Mouse (Mus musculus) heart, embryonic 11.5 days (tissue): Measurements from ENCODE around the gene Arap1. TPM values are rescaled to one million over a fixed set of nuclear protein-coding genes. Genes with fewer than 3 reads are reported as not detected.
A peak's percentile ranks its signal among the peaks of the same experiment; 100 is the strongest.

ENCODE experiments used
- ATAC-seq: fragments of 200-750 bp; cut with Nextera tagmentation; replicated peaks from 2 replicates; pipeline ENCODE4 v1.8.0; 2017; ENCODE audit warnings: moderate library complexity; ENCODE audit not compliant: insufficient number of reproducible peaks, low FRiP score, low TSS enrichment
- H3K27ac ChIP-seq: fragments of 300-500 bp; sonication (generic); 2 replicates; pipeline ENCODE4 v1.5.1; 2014; ENCODE audit warnings: mild to moderate bottlenecking, low read depth, low read length
- H3K27me3 ChIP-seq: fragments of 300-500 bp; sonication (generic); 2 replicates; pipeline ENCODE4 v1.6.1; 2014; ENCODE audit warnings: mild to moderate bottlenecking, low read length, mixed read lengths; ENCODE audit not compliant: control insufficient read depth, insufficient read depth
- H3K36me3 ChIP-seq: fragments of 300-500 bp; sonication (generic); 2 replicates; pipeline ENCODE4 v1.6.1; 2014; ENCODE audit warnings: mild to moderate bottlenecking, low read length, moderate library complexity, mixed read lengths; ENCODE audit not compliant: control insufficient read depth, insufficient read depth
- H3K4me1 ChIP-seq: fragments of 300-500 bp; sonication (generic); 2 replicates; pipeline ENCODE4 v1.6.1; 2014; ENCODE audit warnings: low read length; ENCODE audit not compliant: control insufficient read depth, insufficient read depth
- H3K4me2 ChIP-seq: fragments of 300-500 bp; sonication (generic); 2 replicates; pipeline ENCODE4 v1.6.1; 2014; ENCODE audit warnings: mild to moderate bottlenecking, moderate library complexity
- H3K4me3 ChIP-seq: fragments of 300-500 bp; sonication (generic); 2 replicates; pipeline ENCODE4 v1.5.1; 2014; ENCODE audit warnings: low read depth, low read length
- H3K9ac ChIP-seq: fragments of 300-500 bp; sonication (generic); 2 replicates; pipeline ENCODE4 v1.6.1; 2014; ENCODE audit warnings: mild to moderate bottlenecking, low read depth, low read length, moderate library complexity
- H3K9me3 ChIP-seq: fragments of 300-500 bp; sonication (generic); replicated peaks from 2 replicates; pipeline ENCODE4 v1.6.1; 2016; ENCODE audit warnings: low read length; ENCODE audit not compliant: control insufficient read depth
- WGBS: fragments of 180-500 bp; shearing (Covaris S2); extraction: QIAGEN DNeasy Blood & Tissue Kit; methylation state at CpG from one replicate; pipeline ENCODE4 v1.1.7; 2014; ENCODE audit not compliant: insufficient replicate concordance; 5-methylcytosine and 5-hydroxymethylcytosine counted together
- polyA plus RNA-seq: library from polyadenylated mRNA; unstranded; fragments of >200 nt; fragmentation: Nextera tagmentation; extraction: Ambion mirVana; gene quantifications from 2 replicates; pipeline ENCODE4 v1.2.1, GENCODE M21; 2014

The Arap1 gene
- polyA plus RNA-seq, 1 experiment from 2014 or later: 16.0 TPM

DNA sequence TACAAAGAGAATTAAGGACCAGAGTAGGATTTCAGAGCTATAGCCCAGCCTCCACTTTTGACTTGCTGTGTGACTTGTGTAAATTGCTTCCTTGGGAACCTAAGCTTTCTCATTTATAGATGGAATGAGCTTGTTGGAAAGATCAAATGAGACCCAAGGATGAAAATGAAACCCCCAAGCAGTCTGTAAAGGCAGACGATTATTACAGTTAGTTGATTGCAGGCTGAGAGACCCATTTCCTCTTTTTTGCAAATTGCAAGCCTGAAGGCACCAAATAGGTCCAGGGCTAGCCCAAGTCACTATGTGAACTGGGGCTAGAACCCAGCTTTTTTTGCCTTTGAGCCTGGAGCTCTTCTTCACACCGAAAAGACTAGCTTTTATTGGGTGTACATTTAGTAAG is 36.8 kb upstream of the Arap1 start:
- WGBS: 19% methylated on average over 2 of the region's 2 CpGs
- H3K4me2 ChIP-seq: peak overlapping the region; percentile 71
- H3K4me3 ChIP-seq: peak overlapping the region; percentile 51
- no peaks in the 10 kb centered on the region for H3K9me3 ChIP-seq
- no peak for ATAC-seq
- no peaks in the 10 kb centered on the region for H3K27me3 ChIP-seq
- H3K27ac ChIP-seq: no peak overlapping the region
- H3K9ac ChIP-seq: peak overlapping the region; percentile 72; the same call in 1 of the 2 replicates
- peaks cover 4% of the 10 kb centered on the region; the same call in 1 of the 2 replicates for H3K4me1 ChIP-seq
- H3K36me3 ChIP-seq: no peaks in the 10 kb centered on the region

DNA sequence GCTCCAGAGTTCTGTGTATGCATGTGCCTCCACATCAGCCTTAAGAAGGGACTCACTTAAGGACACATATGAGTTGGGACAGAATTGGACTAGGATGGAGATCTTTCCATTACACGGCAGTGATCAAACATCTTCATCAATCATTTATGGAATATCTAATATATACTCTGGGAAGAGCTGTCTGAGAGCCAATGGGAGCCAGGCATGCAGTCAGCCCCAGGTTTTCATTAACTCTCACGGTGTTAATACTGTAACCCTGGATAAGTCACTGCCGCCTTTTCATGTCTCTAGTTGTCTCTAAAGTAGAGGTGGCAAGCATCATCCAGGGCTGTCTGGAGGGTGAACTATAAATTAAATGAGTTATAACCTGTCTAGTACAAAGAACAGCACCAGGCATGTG is 34.8 kb upstream of the Arap1 start:
- 74% methylated on average over 3 of the region's 3 CpGs for WGBS
- no peak for ATAC-seq
- no peak overlapping the region for H3K9ac ChIP-seq
- H3K9me3 ChIP-seq: no peaks in the 10 kb centered on the region
- H3K27me3 ChIP-seq: 0 out of 2 replicates have a peak, but pooled peaks cover 1% of the 10 kb centered on the region
- peaks cover 4% of the 10 kb centered on the region for H3K4me1 ChIP-seq
- no peak overlapping the region for H3K4me2 ChIP-seq
- no peaks in the 10 kb centered on the region for H3K36me3 ChIP-seq
- no peak overlapping the region for H3K27ac ChIP-seq
- no peak overlapping the region for H3K4me3 ChIP-seq

DNA sequence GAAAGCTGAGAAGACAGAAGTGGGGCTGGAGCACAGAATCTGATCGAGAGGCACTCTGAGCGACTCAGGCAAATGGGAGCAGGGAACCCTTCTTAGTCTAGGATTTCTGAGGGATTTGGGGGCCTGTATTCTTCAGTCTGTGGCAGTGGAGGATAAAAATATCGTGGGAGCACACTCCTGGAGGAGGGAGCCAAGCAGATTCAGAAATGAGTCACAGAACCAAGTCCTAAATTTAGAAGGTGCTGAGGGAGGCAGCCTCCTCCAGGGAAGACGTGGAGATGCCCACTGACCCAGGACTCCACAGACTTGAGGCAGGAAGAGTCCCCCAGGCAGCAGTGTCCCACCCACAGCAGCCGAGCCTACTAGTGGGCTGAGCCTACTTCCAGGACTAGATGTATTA is 33.5 kb upstream of the Arap1 start:
- Histone ChIP-seq H3K4me1 (peaks cover 6% of the 10 kb centered on the region), H3K27ac (no peak overlapping the region), H3K4me3 (no peak overlapping the region), H3K9me3 (no peaks in the 10 kb centered on the region), H3K4me2 (no peak overlapping the region), H3K9ac (no peak overlapping the region; the same call in 1 of the 2 replicates), H3K27me3 (0 out of 2 replicates have a peak, but pooled peaks cover 4% of the 10 kb centered on the region), H3K36me3 (no peaks in the 10 kb centered on the region)
- no peak for ATAC-seq
- WGBS: 47% methylated on average over 5 of the region's 5 CpGs

DNA sequence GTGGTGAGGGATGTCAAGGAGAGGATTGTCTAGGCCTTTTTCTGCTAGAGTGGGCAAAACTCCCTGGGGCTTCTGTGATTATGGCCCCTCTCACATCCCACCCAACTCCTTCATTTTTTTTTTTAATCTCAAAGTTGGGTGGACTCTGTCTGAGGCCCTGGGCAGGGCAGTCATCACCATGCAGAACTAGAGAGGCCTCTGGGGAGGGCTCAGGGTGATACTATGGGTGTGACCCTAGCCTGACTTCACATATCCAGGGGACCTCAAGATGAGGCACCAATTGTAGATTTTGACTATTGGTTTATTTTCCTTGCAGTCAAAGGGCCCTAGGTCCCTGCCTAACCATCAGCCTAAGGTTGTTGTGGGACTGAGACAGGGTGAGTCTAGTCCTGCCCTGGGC is 32.2 kb upstream of the Arap1 start:
- ATAC-seq: no peak
- no peak overlapping the region for H3K4me2 ChIP-seq
- H3K36me3 ChIP-seq: no peaks in the 10 kb centered on the region
- no peak overlapping the region for H3K9ac ChIP-seq
- H3K9me3 ChIP-seq: no peaks in the 10 kb centered on the region
- H3K27me3 ChIP-seq: 0 out of 2 replicates have a peak, but pooled peaks cover 8% of the 10 kb centered on the region
- H3K27ac ChIP-seq: no peak overlapping the region
- no peak overlapping the region for H3K4me3 ChIP-seq
- peaks cover 13% of the 10 kb centered on the region for H3K4me1 ChIP-seq

DNA sequence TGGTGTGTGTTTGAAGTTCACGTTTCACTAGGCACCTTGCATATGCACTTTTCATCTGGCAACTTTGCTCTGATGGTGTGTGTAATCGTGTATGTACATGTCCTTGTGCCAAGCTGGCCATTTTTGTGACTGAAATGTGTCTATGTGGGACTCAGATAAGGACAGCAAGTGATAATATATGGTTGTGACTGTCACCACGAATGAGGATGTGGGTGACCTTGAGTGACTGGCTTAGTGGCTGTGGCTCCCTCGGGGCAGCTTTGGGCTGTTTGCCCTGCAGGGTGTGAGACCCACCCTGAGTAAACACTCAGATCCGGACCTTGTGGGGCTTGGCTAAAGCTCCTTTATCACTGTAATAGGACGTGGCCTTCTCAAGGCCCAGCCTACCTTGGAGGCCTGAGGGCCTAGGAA is 31.3 kb upstream of the Arap1 start:
- Histone ChIP-seq H3K36me3 (no peaks in the 10 kb centered on the region), H3K4me1 (peaks cover 15% of the 10 kb centered on the region), H3K4me2 (no peak overlapping the region), H3K9ac (no peak overlapping the region), H3K27me3 (peaks cover 8% of the 10 kb centered on the region; the same call in 1 of the 2 replicates), H3K9me3 (no peaks in the 10 kb centered on the region), H3K4me3 (no peak overlapping the region), H3K27ac (no peak overlapping the region)
- no peak for ATAC-seq
- whole genome bisulfite sequencing: 46% methylated on average over 6 of the region's 6 CpGs

DNA sequence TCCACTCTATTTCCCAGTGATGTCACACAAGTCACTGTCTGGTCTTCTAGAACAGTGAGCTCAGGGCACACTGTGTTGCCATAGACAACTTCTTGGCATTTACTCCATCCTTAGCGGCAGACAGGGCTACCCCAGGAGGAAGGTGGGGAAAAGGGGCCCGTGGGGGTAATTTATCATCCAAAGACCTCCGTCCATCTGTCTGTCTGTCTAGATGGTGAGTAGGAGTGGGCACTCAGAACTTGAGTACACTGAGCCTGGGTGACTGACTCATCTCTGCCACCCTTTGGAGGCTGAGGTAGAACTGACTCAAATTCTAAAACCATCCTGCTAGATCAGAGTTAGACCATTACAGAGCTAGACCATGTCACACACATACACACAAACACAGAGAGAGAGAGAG is 30.9 kb upstream of the Arap1 start, which contains the start of gene Stard10:
Stard10 (plus strand) TSS at position 73 of the 400 bp plus-strand sequence.
- peaks cover 12% of the 10 kb centered on the region for H3K27me3 ChIP-seq
- no peaks in the 10 kb centered on the region for H3K9me3 ChIP-seq
- H3K27ac ChIP-seq: no peak within 1 kb of the TSS
- H3K4me3 ChIP-seq: no peak within 1 kb of the TSS
- ATAC-seq: no peak
- H3K36me3 ChIP-seq: no peaks in the 10 kb centered on the region
- 84% methylated on average over 3 of the region's 3 CpGs for WGBS
- H3K4me2 ChIP-seq: no peak within 1 kb of the TSS
- no peak within 1 kb of the TSS for H3K9ac ChIP-seq
- peaks cover 15% of the 10 kb centered on the region for H3K4me1 ChIP-seq

DNA sequence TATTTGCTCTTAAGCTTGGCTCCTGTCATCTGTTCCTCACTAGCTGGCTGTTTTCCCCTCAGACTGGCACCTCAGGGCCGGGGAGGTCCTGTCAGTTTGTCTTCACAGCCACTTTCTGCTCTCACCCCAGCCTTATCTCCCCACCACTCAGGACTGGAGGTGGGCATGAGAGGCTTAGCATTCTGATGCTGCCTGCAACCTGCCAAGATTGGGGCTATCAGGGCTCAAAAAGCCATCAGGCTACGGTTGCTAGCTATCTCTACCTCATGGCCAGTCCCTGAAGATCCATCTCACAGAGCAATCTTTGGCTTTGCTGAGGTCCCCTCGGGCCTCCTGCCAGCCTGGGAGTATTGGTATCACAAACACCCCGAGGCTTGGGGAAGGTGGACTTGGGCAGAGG is 29.0 kb upstream of the Arap1 start:
- no peak overlapping the region for H3K9ac ChIP-seq
- H3K27ac ChIP-seq: no peak overlapping the region
- no peak overlapping the region for H3K4me3 ChIP-seq
- no peak for ATAC-seq
- no peak overlapping the region for H3K4me2 ChIP-seq
- H3K27me3 ChIP-seq: peaks cover 12% of the 10 kb centered on the region
- no peaks in the 10 kb centered on the region for H3K36me3 ChIP-seq
- 26% methylated on average over 4 of the region's 4 CpGs for WGBS
- H3K9me3 ChIP-seq: no peaks in the 10 kb centered on the region
- H3K4me1 ChIP-seq: peaks cover 17% of the 10 kb centered on the region

DNA sequence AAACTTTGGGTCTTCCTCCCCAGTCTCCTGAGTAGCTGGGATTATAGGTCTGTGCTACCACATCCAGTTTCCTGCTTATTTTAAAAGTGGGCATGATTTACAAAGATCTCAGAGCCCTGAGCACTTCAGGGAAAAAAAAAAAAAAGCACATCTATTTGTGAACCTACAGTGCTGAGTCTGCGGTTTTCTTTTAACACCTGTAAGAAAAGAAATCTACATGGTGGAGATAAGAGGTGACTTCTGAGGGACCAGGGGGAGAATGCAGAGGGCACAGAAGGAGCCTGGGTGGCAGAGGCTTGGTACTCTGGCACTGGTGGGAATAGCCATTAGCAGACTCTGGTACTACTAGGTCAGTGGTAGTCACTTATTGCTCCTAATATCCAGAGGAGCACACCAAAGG is 28.1 kb upstream of the Arap1 start:
- Histone ChIP-seq H3K9me3 (no peaks in the 10 kb centered on the region), H3K27me3 (peaks cover 12% of the 10 kb centered on the region), H3K9ac (no peak overlapping the region), H3K4me2 (no peak overlapping the region), H3K4me1 (peaks cover 17% of the 10 kb centered on the region), H3K4me3 (no peak overlapping the region), H3K27ac (no peak overlapping the region), H3K36me3 (no peaks in the 10 kb centered on the region)
- no peak for ATAC-seq
- 65% methylated on average over 1 of the region's 1 CpGs for WGBS

DNA sequence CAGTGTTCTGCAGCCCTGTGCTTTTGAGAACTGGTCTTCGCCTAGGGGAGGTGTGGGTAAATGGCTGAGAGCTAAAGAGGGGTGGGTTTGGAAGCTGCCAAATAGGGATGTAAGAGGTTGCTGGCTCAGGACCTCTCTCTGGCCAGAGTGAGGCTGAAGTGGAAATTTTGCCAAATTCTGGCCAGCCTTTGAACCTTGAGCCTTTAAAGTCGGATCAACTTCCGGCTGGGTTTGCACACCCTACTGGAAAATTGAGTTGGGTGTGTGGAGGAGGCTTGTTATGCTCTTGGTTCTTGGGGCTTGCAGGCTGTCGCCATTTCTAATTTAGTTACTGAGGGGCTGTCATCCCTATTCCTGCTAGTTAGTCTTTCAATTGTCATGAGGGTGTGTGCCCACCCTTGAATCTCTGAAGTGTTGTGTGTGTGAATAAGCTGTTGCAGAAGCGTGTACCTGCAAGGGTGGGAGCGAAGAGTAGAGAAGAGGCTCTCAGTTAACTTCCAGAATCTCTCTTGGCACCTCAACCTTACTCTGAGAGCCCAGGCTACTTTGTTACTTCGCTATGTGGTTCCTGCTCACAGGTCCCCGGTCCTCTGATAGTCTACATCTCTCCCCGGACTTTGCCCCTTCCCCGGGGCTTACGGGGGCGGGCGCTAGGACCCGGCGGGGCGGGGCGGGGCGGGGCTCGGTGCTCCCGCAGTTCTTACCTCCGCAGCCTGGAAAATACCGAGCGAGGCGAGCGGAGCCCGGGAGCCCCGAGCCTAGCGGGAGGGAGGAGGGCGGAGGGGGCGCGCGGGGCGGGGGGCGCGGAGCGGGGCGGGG is 27.3 kb upstream of the Arap1 start:
- ATAC-seq: peak; percentile 31
- Histone ChIP-seq H3K27ac (peak overlapping the region; percentile 54; the same call in 1 of the 2 replicates), H3K4me3 (peak overlapping the region; percentile 85), H3K4me1 (peaks cover 14% of the 10 kb centered on the region), H3K9ac (peak overlapping the region; percentile 66), H3K27me3 (peaks cover 12% of the 10 kb centered on the region), H3K36me3 (no peaks in the 10 kb centered on the region), H3K4me2 (peak overlapping the region; percentile 77), H3K9me3 (no peaks in the 10 kb centered on the region)
- WGBS: 3% methylated on average over 27 of the region's 37 CpGs
